Mouse (Mus musculus) left cerebral cortex, adult 2 months (tissue): Measurements from ENCODE around the gene 2510009E07Rik. TPM values are rescaled to one million over a fixed set of nuclear protein-coding genes. Genes with fewer than 3 reads are reported as not detected.

Source experiments
- DNase-seq, 2 experiments: peaks; one replicate each; pipeline ENCODE4 v3.0.0; 2021 to 2022; ENCODE audit warnings: low spot score in 2 of 2, mixed read lengths in 1 of 2; ENCODE audit errors: extremely low spot score in 1 of 2
- H3K27ac ChIP-seq: fragments of 200-600 bp; 2 replicates; pipeline ENCODE4 v1.8.1; 2022
- H3K4me3 ChIP-seq: fragments of 200-600 bp; 2 replicates; pipeline ENCODE4 v1.8.1; 2022
- CTCF ChIP-seq: fragments of 200-600 bp; IDR thresholded peaks from 2 replicates; pipeline ENCODE4 v1.8.1; 2022; ENCODE audit warnings: antibody characterized with exemption, mild to moderate bottlenecking, moderate library complexity
- intact Hi-C: fragments of 180-260 bp; cut with DNase I; formaldehyde crosslinking; loops from one replicate; pipeline ENCODE4 v1.15.1; 2025
- long read RNA-seq, 2 experiments: library from polyadenylated mRNA; stranded (forward); transcript quantifications; one replicate each; pipeline ENCODE4 v2.0.0; 2021; ENCODE audit warnings: borderline mapping rate in 2 of 2
- total RNA-seq, 2 experiments: library from RNA; stranded (reverse); gene quantifications; 2 replicates each; pipeline ENCODE4 v1.2.3; 2021

2510009E07Rik gene
- 10 to 100 TPM; 47.8 to 56.5 TPM for total RNA-seq
- long read RNA-seq, experiment 1, full-length matches to known transcripts, result 52 of 63 reads
- long read RNA-seq, experiment 1, partial matches to known transcripts, result 0 of 63 reads
- long read RNA-seq, experiment 1, other reads (novel, unspliced or antisense), result 11 of 63 reads
- long read RNA-seq, experiment 2, full-length matches to known transcripts, result 45 of 50 reads
- long read RNA-seq, experiment 2, partial matches to known transcripts, result 0 of 50 reads
- long read RNA-seq, experiment 2, other reads (novel, unspliced or antisense), result 5 of 50 reads

DNA sequence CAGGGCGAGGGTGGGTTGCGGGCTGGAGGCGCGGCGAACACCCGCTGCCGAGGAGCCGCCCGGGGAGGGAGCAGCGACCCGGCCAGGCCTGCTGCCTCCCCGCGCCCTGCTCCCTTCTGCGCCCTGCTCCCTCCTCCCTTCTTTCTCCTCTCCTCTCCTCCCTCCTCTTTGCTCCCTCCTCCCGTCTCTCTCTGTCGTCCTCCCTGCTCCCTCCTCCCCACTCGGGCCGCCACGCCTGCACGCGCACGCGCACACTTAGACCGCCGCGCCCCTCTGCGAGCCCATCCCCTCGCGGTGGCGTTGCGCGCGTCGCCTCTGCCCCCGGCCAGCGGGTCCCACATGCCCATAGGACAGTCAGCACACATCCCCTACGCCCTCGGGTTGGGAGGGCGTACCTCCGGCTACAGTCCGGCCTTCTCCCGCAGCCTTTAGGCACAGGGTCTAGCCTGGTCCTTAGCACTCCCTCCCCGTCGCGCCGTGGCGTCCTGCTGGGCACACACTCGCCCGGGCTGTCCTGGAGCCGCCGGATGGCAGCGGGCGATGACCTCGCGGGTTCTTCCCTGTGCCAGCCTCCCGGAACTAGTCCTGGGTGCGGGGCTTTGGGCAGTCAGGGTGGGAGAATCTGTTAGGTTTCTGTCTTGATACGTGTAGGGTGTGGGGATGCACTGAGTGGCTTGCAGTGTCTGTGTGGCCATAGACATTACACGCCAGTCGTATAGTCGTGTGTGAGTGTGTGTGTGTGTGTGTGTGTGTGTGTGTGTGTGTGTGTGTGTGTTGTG, at the start of gene 2510009E07Rik:
2510009E07Rik (minus strand) TSS at position 203 of the 779 bp plus-strand sequence.
- TF ChIP-seq CTCF, result no peak
- intact Hi-C loops, result loop anchor here (5.0 kb wide), 2 partner anchors 77 to 167 kb away; no protein-coding TSS in a partner anchor
- Histone ChIP-seq H3K4me3 (peak within 1 kb of the TSS; percentile 88), H3K27ac (peak within 1 kb of the TSS; percentile 94)
- DNase-seq, result peak; percentile 91 to 94

- DNase-seq, result no peak
- Histone ChIP-seq H3K4me3 (no peak overlapping the region), H3K27ac (no peak overlapping the region)
- TF ChIP-seq CTCF, result no peak
- intact Hi-C loops, result no loop called here
Measured at GRCm38 (mm10) chr16:21743401-21743800, 48.9 kb upstream of the 2510009E07Rik start.

GRCm38 (mm10) chr16:21742898-21743297, 48.4 kb upstream of the 2510009E07Rik start:
- intact Hi-C loops, result no loop called here
- Histone ChIP-seq H3K4me3 (no peak overlapping the region), H3K27ac (no peak overlapping the region)
- no peak for TF ChIP-seq CTCF
- DNase-seq, result no peak

GRCm38 (mm10) chr16:21742191-21742870, 47.9 kb upstream of the 2510009E07Rik start:
- H3K4me3 ChIP-seq, result no peak overlapping the region
- no peak overlapping the region for H3K27ac ChIP-seq
- no peak for DNase-seq
- TF ChIP-seq CTCF, result no peak
- intact Hi-C loops, result no loop called here

- Histone ChIP-seq H3K27ac (no peak overlapping the region), H3K4me3 (no peak overlapping the region)
- intact Hi-C loops, result no loop called here
- TF ChIP-seq CTCF, result no peak
- no peak for DNase-seq
Measured at GRCm38 (mm10) chr16:21741542-21741941, 47.1 kb upstream of the 2510009E07Rik start.

GRCm38 (mm10) chr16:21735638-21736037, 41.2 kb upstream of the 2510009E07Rik start:
- no peak for DNase-seq
- no peak for TF ChIP-seq CTCF
- Histone ChIP-seq H3K27ac (no peak overlapping the region), H3K4me3 (no peak overlapping the region)
- intact Hi-C loops, result no loop called here

DNA sequence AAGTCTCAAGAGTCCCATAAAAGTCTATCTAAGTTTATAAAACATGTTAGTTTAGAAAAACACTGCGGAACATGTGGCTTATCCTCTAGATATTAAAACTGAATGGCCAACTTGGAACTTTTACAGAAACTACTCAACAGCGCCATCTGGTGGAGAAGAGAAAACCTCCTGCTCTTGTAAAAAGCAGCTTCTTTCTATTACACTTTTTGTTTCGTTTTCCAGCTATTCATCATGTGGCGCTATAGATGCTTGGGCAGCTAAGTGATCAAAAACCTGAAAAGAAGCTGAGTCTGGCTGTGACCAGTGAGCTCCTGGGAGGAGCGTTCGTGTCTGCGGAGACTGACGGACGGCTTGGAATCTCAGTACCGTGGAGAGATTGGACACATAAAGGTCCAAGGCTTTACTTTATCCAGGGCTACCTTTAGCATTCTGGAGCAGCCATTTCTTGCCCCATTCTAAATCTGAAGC, 33.5 kb upstream of the 2510009E07Rik start:
- Histone ChIP-seq H3K4me3 (peak overlapping the region; percentile 41), H3K27ac (peak overlapping the region; percentile 54; the same call in 1 of the 2 replicates)
- intact Hi-C loops, result loop anchor here (1.0 to 2.0 kb wide), 2 partner anchors 113 to 239 kb away; no protein-coding TSS in a partner anchor
- peak; percentile 94 for TF ChIP-seq CTCF
- DNase-seq, result peak; percentile 75 to 76

GRCm38 (mm10) chr16:21727421-21727820, 33.0 kb upstream of the 2510009E07Rik start:
- no peak for DNase-seq
- Histone ChIP-seq H3K27ac (no peak overlapping the region), H3K4me3 (no peak overlapping the region)
- intact Hi-C loops, result no loop called here
- no peak for TF ChIP-seq CTCF

- intact Hi-C loops, result no loop called here
- DNase-seq, result no peak
- no peak for TF ChIP-seq CTCF
- Histone ChIP-seq H3K27ac (no peak overlapping the region), H3K4me3 (no peak overlapping the region)
Measured at GRCm38 (mm10) chr16:21724261-21724660, 29.8 kb upstream of the 2510009E07Rik start.

DNA sequence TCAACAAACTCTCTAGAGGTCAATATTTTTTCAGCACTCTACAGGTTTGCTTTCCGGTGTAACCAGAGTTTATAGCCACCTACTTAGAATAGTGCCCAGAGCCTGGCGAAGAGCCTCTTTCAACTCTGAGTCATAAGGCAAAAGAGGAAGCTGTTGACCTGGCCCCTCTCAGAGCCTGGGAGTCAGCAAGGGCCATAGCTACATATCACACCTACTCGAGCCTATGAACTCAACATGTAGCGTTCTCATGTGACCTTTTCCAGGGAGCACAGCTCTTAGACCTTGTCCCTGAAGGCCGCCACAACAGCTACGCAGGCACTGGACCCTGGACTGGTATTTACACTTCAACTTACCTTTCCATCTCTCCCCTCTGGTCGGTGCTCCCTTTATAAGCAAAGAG, 25.3 kb upstream of the 2510009E07Rik start:
- H3K4me3 ChIP-seq, result no peak overlapping the region
- H3K27ac ChIP-seq, result no peak overlapping the region
- intact Hi-C loops, result no loop called here
- no peak for TF ChIP-seq CTCF
- no peak for DNase-seq

GRCm38 (mm10) chr16:21714516-21714915, 20.1 kb upstream of the 2510009E07Rik start:
- no peak for TF ChIP-seq CTCF
- no peak for DNase-seq
- Histone ChIP-seq H3K4me3 (no peak overlapping the region), H3K27ac (no peak overlapping the region)
- intact Hi-C loops, result no loop called here

DNA sequence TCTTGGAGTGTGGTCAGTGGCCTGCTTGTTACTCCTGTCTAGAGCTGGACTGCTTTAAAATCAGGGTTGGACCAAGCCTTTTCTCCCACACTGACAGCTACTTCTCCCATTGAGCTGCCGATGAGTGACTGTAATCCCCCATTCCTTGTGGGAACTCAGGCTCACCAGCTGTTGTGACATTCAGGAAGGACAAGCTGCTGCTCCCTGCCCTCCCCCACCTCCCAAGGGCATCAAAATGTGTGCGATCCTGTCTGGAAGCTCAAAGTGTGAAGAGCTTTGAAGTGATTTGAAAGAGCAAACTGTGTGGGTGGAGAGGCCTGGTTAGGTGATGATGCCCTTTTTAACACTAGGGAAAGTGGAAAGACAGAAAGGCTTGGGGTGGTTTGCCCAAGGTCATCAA, 15.9 kb upstream of the 2510009E07Rik start:
- intact Hi-C loops, result no loop called here
- no peak for DNase-seq
- no peak for TF ChIP-seq CTCF
- H3K27ac ChIP-seq, result no peak overlapping the region
- H3K4me3 ChIP-seq, result no peak overlapping the region
